Mouse (Mus musculus) common myeloid progenitor, adult 5-6 weeks (primary cell): ENCODE results near the gene Gucy2e. TPM values are rescaled to one million over a fixed set of nuclear protein-coding genes. Genes with fewer than 3 reads are reported as not detected.

Experiments
- ATAC-seq: replicated peaks from 2 replicates; pipeline ENCODE4 v1.8.0; 2016; ENCODE audit warnings: low read depth, mild to moderate bottlenecking, moderate TSS enrichment, inconsistent platforms; ENCODE audit not compliant: poor library complexity, severe bottlenecking
- total RNA-seq: library from RNA; stranded (forward); fragments of 200-1000, 187-1606 nt; gene quantifications from 2 replicates; pipeline ENCODE4 v1.2.3, GENCODE M21; 2017

The Gucy2e gene
- total RNA-seq, 1 experiment from 2014 or later, result 0.14 TPM

- ATAC-seq, result 0 out of 2 replicates have a peak, but pooled peaks have one; percentile 25
Observed at GRCm38 (mm10) chr11:69245643-69246042, 8.8 kb upstream of the Gucy2e start.

- peak; percentile 56; the same call in 1 of the 2 replicates for ATAC-seq
Observed at GRCm38 (mm10) chr11:69244911-69245310, 8.1 kb upstream of the Gucy2e start.

GRCm38 (mm10) chr11:69236061-69236925, 543 bp downstream of the Gucy2e start:
- no peak for ATAC-seq

- ATAC-seq, result peak; percentile 88
Observed at GRCm38 (mm10) chr11:69235285-69236060, 1.4 kb downstream of the Gucy2e start.

GRCm38 (mm10) chr11:69233141-69233540, 3.7 kb downstream of the Gucy2e start:
- ATAC-seq, result no peak

- ATAC-seq, result no peak
Observed at GRCm38 (mm10) chr11:69230420-69230819, 6.4 kb downstream of the Gucy2e start.

GRCm38 (mm10) chr11:69225715-69226114, 11.1 kb downstream of the Gucy2e start:
- no peak for ATAC-seq

- ATAC-seq, result no peak
Observed at GRCm38 (mm10) chr11:69223101-69223500, 13.7 kb downstream of the Gucy2e start.

GRCm38 (mm10) chr11:69221070-69221469, 15.8 kb downstream of the Gucy2e start:
- no peak for ATAC-seq

- no peak for ATAC-seq
Observed at GRCm38 (mm10) chr11:69218661-69219060, 18.2 kb downstream of the Gucy2e start.

- no peak for ATAC-seq
Observed at GRCm38 (mm10) chr11:69217411-69217810, 19.4 kb downstream of the Gucy2e start.

GRCm38 (mm10) chr11:69211431-69211830, 25.4 kb downstream of the Gucy2e start:
- ATAC-seq, result no peak

GRCm38 (mm10) chr11:69202469-69203230, 34.2 kb downstream of the Gucy2e start:
- ATAC-seq, result peak; percentile 50

GRCm38 (mm10) chr11:69200231-69200630, 36.6 kb downstream of the Gucy2e start:
- no peak for ATAC-seq

GRCm38 (mm10) chr11:69199251-69199650, 37.6 kb downstream of the Gucy2e start:
- ATAC-seq, result no peak

GRCm38 (mm10) chr11:69197743-69198142, 39.1 kb downstream of the Gucy2e start, which contains the start of gene Alox8:
Alox8 (minus strand) TSS chr11:69197843.
- ATAC-seq, result no peak

GRCm38 (mm10) chr11:69197194-69197593, 39.6 kb downstream of the Gucy2e start:
- 0 out of 2 replicates have a peak, but pooled peaks have one; percentile 25 for ATAC-seq

GRCm38 (mm10) chr11:69196766-69197165, 40.1 kb downstream of the Gucy2e start:
- ATAC-seq, result no peak

GRCm38 (mm10) chr11:69192840-69193239, 44.0 kb downstream of the Gucy2e start:
- peak; percentile 63; the same call in 1 of the 2 replicates for ATAC-seq

GRCm38 (mm10) chr11:69185936-69186335, 50.9 kb downstream of the Gucy2e start:
- ATAC-seq, result no peak
